Mouse (Mus musculus) G1E (cell line): ENCODE data around the gene Arl5c.

Source experiments
- CTCF ChIP-seq: IDR thresholded peaks from 2 replicates; pipeline ENCODE4 v1.5.1; 2012; ENCODE audit warnings: low read depth, low read length, inconsistent platforms, mixed read lengths
- GATA1 ChIP-seq: IDR thresholded peaks from 2 replicates; pipeline ENCODE4 v1.6.1; 2012; ENCODE audit warnings: borderline replicate concordance, low read length, inconsistent platforms, mixed read lengths
- GATA2 ChIP-seq: IDR thresholded peaks from 2 replicates; pipeline ENCODE4 v1.6.1; 2012; ENCODE audit warnings: low read depth, low read length, inconsistent platforms, borderline replicate concordance
- POLR2AphosphoS5 ChIP-seq: IDR thresholded peaks from 2 replicates; pipeline ENCODE4 v1.6.1; 2012; ENCODE audit warnings: low read depth, low read length, inconsistent platforms; ENCODE audit not compliant: insufficient replicate concordance
- TAL1 ChIP-seq: conservative IDR thresholded peaks from 2 replicates; pipeline ENCODE4 v1.6.1; 2012; ENCODE audit warnings: low read depth, low read length, inconsistent platforms, mixed read lengths

- TF ChIP-seq CTCF = no peak
- no peak for TF ChIP-seq GATA1
- no peak for TF ChIP-seq GATA2
- TF ChIP-seq POLR2AphosphoS5 = no peak
- no peak for TF ChIP-seq TAL1
Measured at GRCm38 (mm10) chr11:97968385-97968784, 27.6 kb downstream of the Arl5c start.
